Mouse (Mus musculus) 3134 (cell line): ENCODE measurements at regions not wholly inside any gene's neighbourhood (a gene's known extent, or its start where the extent isn't known, plus 50 kb on each side); places are given as distances from the start of the nearest gene placed in this dataset.

ENCODE experiments used
- DNase-seq: peaks from one replicate; pipeline ENCODE4 v3.0.0-alpha.2; 2011; ENCODE audit warnings: low spot score; ENCODE audit not compliant: insufficient read length; ENCODE audit errors: extremely low read depth

GRCm38 (mm10) chr9:14158096-14158837 lies 116.6 kb upstream of the Sesn3 start:
- DNase-seq: no peak

DNA sequence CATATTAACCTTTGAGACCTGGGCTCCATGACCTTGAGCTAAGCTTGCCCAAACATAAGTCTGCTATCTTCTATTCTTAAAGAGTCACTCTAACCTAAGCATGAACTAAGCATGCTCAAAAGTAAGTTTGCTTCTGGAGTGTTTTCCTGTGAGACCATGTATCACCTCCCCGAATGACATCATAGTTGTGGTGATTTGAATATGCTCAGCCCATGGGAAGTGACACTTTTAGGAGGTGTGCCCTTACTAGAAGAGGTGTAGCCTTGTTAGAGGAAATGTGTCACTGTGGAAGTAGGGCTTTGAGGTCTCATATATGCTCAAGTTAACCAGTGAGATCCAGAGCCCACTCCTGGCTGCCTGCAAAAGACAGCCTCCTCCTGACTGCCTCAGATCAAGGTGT lies 114.7 kb upstream of the Sesn3 start:
- no peak for DNase-seq

DNA sequence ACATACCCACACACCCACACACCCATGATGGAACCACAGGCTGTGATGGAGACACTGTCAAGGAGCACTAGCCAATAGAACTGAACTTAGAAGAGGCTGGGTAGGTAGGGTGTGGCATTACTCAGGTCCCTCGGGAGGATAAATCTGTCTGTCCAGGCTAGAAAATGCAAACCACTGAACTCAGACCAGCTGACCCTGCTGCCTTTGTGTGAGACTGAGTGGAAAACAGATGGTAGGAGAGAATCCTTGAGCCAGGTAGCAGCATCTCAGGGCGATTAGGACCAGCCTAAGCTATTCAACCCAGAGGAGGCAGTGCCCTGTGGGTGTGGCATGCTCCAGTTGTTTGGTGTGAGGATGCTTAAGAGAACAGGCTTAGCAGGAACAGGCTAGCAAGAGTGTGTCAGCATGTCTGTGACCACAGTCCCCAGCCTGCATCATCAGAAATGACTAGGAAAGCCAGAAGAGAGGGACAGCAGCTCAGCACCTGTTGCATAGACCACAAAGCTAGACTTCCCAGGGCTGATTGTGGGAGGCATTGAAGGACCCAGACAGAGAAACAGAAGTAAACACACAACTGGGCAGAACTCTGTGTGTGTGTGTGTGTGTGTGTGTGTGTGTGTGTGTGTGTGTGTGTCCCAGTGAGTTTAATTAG lies 103.2 kb upstream of the Sesn3 start:
- no peak for DNase-seq

DNA sequence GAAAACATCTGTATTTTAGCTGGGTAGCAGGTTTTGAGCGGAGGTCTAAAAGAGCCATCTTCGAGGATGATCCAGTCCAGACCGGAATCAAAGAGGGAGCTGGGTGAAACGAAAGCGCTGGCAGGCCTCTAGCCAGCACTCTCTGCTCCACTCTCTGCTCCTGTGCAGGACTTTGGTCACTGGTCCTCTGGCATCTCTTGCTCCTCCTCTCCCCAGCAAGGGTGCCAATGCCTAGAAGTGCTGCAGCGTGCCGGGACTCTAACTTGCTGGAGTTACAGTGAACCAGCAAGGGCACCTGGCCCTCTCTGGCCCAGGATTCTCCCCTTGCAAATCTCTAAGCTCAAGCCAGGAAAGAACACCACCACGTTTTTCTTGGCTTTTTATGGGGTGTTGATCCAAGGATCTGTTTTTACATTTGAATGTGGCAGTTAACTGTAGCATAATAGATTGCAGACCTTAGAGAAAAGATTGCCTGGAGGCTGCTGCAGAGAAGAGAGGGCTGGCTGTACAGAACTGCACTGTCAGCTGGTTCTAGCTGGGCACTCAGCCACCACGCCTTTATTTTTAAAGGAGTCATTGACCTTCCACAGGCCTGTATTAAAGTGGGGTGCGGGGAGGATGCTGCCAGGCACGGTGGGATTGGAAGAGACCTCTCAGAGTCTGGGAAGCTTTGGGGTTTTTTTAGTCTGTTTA lies 101.1 kb upstream of the Sesn3 start:
- no peak for DNase-seq

GRCm38 (mm10) chr9:14174324-14175040 lies 100.4 kb upstream of the Sesn3 start:
- DNase-seq: no peak

DNA sequence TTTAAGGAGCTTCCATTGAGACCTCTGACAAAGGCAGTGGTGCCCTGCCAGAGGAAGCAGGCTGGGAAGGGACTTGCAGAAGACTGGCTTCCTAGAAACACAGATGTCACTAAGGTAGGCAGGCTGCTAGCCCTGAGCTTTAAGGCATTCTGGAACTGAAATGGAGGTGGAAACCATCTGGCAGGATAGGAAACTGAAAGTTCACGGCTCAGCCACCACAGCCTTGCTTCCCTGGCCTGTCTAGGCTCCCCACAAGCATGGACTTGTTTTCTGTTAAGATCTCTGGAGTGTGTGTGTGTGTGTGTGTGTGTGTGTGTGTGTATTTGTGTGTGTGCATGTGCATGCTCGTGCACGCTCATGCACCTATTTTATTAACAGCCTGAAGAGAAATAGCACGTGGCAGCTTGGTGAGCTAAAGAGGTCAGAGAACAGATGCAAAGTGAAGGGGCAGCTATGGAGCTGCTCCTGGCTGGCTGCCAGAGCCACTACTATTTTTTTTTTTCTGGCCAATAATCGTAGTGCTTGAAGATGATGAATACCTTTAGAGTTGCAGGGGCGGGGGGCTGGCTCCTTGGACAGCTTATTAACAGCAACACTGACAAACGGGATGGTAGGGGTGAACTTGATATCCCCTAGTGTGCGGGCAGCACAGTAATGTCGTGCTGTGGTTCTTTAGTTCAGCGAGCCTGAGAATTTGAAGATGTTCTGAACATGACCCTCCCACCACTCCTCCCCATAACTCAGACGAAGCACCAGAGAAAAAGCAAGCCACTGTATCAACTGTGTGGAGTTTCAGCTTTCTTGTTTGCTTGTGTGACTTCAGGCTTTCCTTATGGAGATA lies 99.6 kb upstream of the Sesn3 start:
- DNase-seq: no peak

GRCm38 (mm10) chr9:14179777-14180176 lies 95.1 kb upstream of the Sesn3 start:
- DNase-seq: no peak

DNA sequence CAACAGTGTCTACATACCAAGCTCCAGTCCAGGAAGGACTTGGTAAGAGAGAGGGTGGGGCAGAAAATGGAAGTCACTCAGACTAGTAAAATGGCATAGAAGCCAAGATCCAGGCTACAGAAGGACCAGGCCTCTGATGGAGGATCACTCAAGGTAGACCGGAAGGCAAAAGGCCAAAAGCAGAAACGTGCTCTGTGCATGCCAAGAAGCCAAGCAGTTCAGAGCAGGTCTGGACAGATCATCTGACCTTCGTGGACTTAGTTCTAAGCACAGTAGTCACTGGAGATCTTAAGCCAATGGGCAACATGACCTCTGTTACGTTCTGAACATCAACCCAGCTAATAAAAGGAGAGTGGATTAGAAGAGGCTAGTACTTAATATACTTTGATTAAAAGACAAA lies 90.6 kb upstream of the Sesn3 start:
- DNase-seq: no peak

GRCm38 (mm10) chr9:14185681-14186080 lies 89.2 kb upstream of the Sesn3 start:
- DNase-seq: no peak

GRCm38 (mm10) chr9:14187753-14188152 lies 87.1 kb upstream of the Sesn3 start:
- no peak for DNase-seq

DNA sequence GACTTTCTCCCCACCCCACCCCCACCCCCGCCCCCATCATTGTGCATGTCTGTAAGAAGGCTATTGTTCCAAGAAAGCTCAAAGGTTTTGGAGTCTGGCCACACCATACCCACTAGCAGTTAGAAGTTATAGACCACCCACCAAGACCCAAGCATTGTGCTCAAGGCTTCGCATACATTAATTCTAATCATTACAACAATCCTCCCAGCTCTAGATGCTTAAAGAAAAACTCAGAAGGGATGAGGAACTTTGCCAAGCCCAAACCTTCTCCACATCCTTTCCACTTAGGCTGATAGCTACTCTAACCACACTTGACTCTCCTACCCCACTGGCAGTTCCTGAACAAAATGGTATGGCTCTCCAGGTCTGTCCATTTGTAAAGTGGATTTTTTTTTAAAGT lies 86.4 kb upstream of the Sesn3 start:
- no peak for DNase-seq

DNA sequence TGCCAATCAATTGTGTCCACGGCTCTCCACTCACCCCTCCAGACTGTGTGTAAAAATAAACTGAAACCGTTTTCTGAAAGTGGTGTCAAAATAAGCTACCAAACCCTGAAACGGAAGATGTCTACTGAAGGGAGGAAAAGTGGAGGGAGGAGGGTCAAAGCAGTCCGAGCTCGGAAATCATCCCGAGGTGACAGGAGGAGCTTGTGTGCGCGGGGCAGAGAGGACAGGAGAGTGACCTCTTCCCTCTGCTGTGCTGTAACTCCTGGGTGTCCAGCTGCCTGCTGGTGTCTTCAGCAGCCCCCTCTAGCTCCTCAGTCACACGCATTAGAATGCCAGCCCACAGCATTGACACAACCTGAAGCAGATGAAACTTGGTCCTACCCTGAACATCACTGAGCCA lies 84.2 kb upstream of the Sesn3 start:
- no peak for DNase-seq

DNA sequence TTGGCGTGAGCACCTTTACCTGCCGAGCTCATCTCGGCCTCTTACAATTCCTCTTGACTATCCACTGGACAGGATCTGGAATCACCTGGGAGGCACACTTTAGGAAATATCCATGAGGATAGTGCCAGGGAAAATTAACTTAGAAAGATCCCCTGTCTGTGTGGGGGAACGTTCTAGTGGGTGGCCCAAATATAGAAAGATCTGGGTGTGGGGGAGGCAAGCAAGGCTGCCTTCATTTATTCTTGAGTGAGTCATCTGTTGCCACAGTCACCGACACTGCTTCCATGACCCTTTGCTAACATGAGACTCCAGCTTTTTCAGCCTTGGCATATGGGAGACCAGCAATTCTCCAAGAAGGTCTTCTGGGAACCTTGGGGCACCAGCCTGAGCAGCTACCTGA lies 80.1 kb upstream of the Sesn3 start:
- DNase-seq: no peak

- DNase-seq: no peak
Measured at GRCm38 (mm10) chr9:14199116-14199515, 75.8 kb upstream of the Sesn3 start.

DNA sequence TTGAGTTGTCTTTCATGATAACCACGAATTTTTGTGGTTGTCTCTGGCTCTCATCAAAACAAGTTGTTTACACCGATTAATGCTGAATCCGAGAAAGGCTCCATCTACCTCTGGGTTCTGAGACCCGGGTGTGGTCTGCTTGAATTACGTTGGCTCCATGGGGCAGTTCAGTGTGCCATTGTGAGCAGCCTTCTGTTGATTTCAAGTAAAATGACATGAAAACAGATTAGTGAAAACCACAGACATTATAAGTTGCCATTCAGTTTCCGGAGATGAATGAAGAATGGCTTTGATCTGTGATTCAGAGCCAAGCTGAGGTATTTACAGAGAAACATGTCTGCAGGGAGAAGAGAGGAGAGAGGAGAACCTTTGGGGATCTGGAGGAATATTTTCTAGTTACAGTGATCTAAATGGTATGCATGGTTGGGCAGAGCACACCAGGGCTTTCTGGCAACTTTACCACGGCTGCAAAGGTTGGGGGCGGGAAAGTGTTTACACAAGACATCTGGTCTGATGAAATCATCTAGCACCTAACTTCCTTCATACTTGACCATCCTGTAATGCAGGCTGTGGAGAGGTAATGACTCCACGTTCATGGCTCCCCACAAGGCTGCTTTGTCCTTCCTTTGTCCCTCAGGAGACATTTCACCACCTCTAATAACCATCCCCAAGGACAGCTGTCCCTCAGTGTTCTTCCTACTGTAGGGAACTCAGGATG lies 74.7 kb upstream of the Sesn3 start:
- no peak for DNase-seq

- DNase-seq: no peak
Measured at GRCm38 (mm10) chr9:14200852-14201251, 74.0 kb upstream of the Sesn3 start.

DNA sequence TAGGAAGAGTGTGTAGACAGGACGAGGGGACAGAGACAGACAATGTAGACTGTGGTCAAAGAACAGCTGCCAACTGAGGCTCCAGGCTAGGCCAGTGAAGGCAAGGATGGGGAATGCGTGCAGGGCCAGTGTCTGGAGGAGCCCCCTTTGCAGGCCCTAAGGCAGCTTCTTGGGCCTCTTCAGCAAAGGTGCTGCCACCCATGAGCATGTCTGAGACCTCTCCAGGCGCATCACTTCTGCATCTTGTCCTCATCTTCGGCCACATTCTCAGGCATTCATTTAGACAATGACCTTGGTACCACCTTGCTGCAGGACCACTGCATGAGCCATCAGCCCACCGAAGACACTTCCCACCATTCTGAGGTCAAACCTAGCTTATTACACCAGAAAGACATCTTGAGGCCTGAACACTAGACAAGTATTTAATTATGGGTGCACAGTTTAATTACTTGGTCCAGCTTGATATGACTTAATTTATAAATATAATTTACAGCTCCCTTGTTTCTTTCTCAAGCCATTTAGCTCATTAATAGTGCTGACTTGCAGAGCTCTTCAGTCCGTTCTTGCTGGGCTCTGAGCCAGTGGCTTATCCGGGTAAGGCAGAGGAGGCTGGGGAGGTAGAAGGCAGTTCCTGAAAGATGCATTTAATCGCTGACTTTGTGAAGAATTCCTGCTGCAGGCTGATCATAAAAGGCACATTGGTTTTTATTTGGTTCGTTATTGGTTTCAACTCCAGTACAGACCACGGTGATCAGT lies 72.1 kb upstream of the Sesn3 start:
- DNase-seq: no peak

DNA sequence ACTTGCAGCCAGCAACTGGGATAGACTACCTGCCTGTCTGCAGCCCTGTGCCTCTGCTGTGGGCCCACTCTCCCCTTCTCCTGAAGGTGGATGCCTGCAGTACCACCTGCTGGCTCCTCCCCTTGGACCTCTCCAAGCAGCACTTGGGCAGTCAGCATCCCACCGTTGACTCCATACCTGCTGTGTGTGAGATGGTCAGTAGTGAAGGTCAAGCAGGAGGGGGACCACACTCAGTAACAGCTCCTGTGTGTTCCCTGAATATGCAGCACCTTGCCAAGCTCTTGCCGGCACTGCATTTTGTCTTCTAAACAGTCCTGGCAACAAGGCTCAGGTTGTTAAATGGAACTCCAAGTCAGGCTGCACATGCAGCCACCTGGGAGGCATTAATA lies 71.6 kb upstream of the Sesn3 start:
- no peak for DNase-seq

DNA sequence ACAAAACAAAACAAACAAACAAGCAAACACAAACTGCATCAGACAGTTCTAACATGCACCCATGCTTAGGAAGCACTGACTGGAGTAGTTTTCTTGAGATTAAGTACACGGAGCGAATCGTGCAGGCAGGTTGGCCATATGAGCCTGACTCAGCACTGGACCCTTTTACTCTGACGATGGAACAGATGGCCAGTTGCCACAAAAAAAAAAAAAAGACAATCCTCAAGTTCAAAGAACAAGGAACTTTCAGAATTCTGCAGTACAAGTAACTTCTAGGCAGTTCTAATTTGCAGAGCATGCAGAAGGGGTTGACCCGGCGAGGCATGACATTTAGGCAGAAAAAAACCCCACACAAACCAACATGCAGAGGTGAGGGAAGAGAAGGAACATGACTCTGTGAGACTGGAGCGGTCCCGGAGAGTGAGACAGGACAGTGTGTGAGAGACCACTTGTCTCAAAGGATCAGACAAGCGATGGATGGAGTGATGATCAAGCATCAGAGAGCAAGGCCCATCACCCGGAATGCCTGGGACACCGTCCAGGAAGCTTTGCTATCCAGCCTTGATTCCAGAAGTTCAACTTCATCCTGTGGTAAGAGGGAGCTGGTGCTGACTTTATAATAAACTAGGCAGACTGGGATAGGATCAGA lies 71.0 kb upstream of the Sesn3 start:
- DNase-seq: no peak
